8 mouse cellular contexts compared by ENCODE assay signal in genomic region chr19:58455496-58456061, GRCm38 (mm10). TPM values are rescaled to one million over a fixed set of nuclear protein-coding genes. Genes with fewer than 3 reads are reported as not detected.
DNase-seq lines count a peak whose midpoint lies in the region; ATAC-seq and TF ChIP-seq lines count a peak whose summit lies in the region.

Gene Gfra1 (minus strand): TSS chr19:58455909.

- peak; percentile 35 for ATAC-seq in liver, postnatal 0 days
- no peak for ATAC-seq in erythroid progenitor cell, adult 5-6 weeks (replicated peaks; ENCODE audit: low FRiP score, poor library complexity, severe bottlenecking)

- 0 out of 2 replicates have a peak, but pooled peaks cover 2% of the 10 kb centered on the region for H3K36me3 ChIP-seq in liver, postnatal 0 days (replicated peaks; ENCODE audit: insufficient read depth, low read length)

- H3K4me2 ChIP-seq in liver, postnatal 0 days (ENCODE audit: low read depth, low read length): peak within 1 kb of the TSS; percentile 69

- TF ChIP-seq CTCF in bone marrow macrophage, adult 2 months (IDR thresholded peaks at IDR 0.05; ENCODE audit: low read depth, low read length): no peak
- TF ChIP-seq CTCF in liver, postnatal 0 days (IDR thresholded peaks at IDR 0.05; ENCODE audit: low read depth): no peak

- no peaks in the 10 kb centered on the region for H3K9me3 ChIP-seq in liver, postnatal 0 days (ENCODE audit: low read length)

- no peak for TF ChIP-seq POLR2A in bone marrow macrophage, adult 2 months (IDR thresholded peaks at IDR 0.05; ENCODE audit: borderline replicate concordance, low read depth, low read length)

- H3K27ac ChIP-seq in bone marrow macrophage, adult 2 months (ENCODE audit: insufficient read depth, low read depth, low read length): no peak within 1 kb of the TSS
- H3K27ac ChIP-seq in liver, postnatal 0 days (ENCODE audit: low read depth): peak within 1 kb of the TSS; percentile 78

- 2% methylated on average over 30 of the region's 31 CpGs for WGBS in liver, postnatal 0 days (ENCODE audit: insufficient replicate concordance)

- DNase-seq in MN1 (ENCODE audit: low spot score): peak; percentile 84
- peak in 1 of 2 experiments; percentile 42 for DNase-seq in frontal cortex, adult 2 months (ENCODE audit: extremely low spot score in 1 of 2, low spot score in 1 of 2)
- DNase-seq in heart, postnatal 36 days: peak; percentile 30 to 53
- DNase-seq in layer of hippocampus, adult 8-10 months (ENCODE audit: low spot score in 2 of 2): peak; percentile 33 to 59
- DNase-seq in liver, postnatal 0 days: no peak
- peak; percentile 49 for DNase-seq in right cerebral cortex, adult 18-20 months

- no peak for TF ChIP-seq EP300 in liver, postnatal 0 days (IDR thresholded peaks at IDR 0.05; ENCODE audit: low read depth)

- intact Hi-C loops in heart, postnatal 36 days (cut with DNase I): no loop called here

- H3K9ac ChIP-seq in liver, postnatal 0 days (replicated peaks): peak within 1 kb of the TSS; percentile 58

- peaks cover 37% of the 10 kb centered on the region for H3K27me3 ChIP-seq in liver, postnatal 0 days (ENCODE audit: insufficient read depth, low read length)

- no peaks in the 10 kb centered on the region for H3K4me1 ChIP-seq in bone marrow macrophage, adult 2 months (ENCODE audit: control insufficient read depth, insufficient read depth, low read length)
- peaks cover 11% of the 10 kb centered on the region for H3K4me1 ChIP-seq in liver, postnatal 0 days (ENCODE audit: insufficient read depth)

- peak within 1 kb of the TSS; percentile 44 for H3K4me3 ChIP-seq in bone marrow macrophage, adult 2 months (ENCODE audit: insufficient read depth, low read length)
- H3K4me3 ChIP-seq in liver, postnatal 0 days (ENCODE audit: low read depth, low read length): peak within 1 kb of the TSS; percentile 59

RNA-seq across cellular contexts. Expression of gene Gfra1, which starts in this region (rescaled TPM):
- polyA plus RNA-seq in bone marrow macrophage, adult 2 months (2012; ENCODE audit: insufficient read depth, insufficient read length, missing spikeins): not detected in 2 replicates
- polyA plus RNA-seq in frontal cortex, adult 2 months (2012; rRNA removed): 22.4 and 22.8 TPM in 2 replicates
- 1 to 10 TPM; 3.6 to 4.7 TPM for total RNA-seq in heart, postnatal 36 days (2021)
- 10 to 100 TPM; 57.6 to 72.0 (median 68.2) TPM for total RNA-seq in layer of hippocampus, adult 8-10 months (2022)
- 8.4 and 8.8 TPM in 2 replicates for polyA plus RNA-seq in liver, postnatal 0 days (2015; fragmentation: Nextera tagmentation; extraction: Ambion mirVana)
- 2.5 and 5.9 TPM in 2 replicates for total RNA-seq in erythroid progenitor cell, adult 5-6 weeks (2015; ENCODE audit: low replicate concordance)
- 1.2 and 3.5 TPM in 2 replicates for total RNA-seq in erythroid progenitor cell, adult 5-6 weeks (2017; ENCODE audit: low replicate concordance)

Comparison
In these comparisons a context has a peak if more than half of its experiments do, and no peak if none do; other contexts are left out.
1. RNA of gene Gfra1 (total RNA-seq): 57.6 to 72.0 TPM in layer of hippocampus, adult 8-10 months; 1.2 to 5.9 TPM in erythroid progenitor cell, adult 5-6 weeks and 3.6 to 4.7 TPM in heart, postnatal 36 days; every median in the first group is over 4 times any median in the second.